Mouse (Mus musculus): ENCODE data around the gene Ebpl. TPM values are rescaled to one million over a fixed set of nuclear protein-coding genes. Genes with fewer than 3 reads are reported as not detected.

Gene Ebpl
- 1 to 10 TPM; 1.3 to 1.6 (median 1.4) TPM for total RNA-seq (2022)

GRCm38 (mm10) chr14:61360131-61360980, at the start of gene Ebpl:
TSS of gene Ebpl (minus strand) at chr14:61360439.
- DNase-seq (ENCODE audit: low spot score): peak; percentile 92

DNA sequence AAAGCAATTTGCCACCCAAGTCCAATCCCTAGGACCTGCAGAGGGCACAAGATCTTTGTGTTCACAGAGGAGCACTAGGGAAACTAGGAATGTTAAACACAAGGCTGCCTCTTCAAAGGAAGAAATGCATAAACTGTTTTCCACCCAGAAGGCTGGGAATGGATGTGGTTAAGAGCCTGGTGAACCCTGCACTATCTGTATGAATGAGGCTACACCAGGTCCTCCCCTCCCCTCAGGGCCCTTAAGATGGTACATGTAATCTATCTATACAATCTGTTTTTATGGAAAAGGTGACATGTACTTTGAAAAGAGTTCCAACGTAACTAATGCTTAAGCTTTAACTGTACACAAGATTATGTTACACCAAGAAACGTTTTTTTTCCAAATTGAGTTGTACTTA, 49.8 kb upstream of the Ebpl start:
- no peak for DNase-seq (ENCODE audit: low spot score)

DNA sequence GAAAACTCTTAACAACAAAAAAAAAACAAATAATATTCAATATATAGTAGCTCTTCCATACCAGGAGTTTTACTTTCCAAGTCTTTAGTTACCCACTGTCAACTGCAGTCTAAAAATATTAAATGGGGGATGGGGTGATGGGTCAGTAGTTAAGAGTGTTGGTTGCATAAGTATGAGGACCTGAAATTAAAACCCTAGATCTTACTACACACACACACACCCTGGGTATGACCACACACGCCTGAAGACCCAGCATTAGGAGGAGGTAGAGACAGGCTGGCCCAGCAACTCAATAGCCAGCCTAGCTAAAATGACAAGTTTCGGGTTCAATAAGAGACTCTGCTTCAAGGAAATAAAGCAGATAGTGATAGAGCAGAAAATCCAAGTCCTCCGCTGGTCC, 46.8 kb upstream of the Ebpl start:
- no peak for DNase-seq (ENCODE audit: low spot score)

DNA sequence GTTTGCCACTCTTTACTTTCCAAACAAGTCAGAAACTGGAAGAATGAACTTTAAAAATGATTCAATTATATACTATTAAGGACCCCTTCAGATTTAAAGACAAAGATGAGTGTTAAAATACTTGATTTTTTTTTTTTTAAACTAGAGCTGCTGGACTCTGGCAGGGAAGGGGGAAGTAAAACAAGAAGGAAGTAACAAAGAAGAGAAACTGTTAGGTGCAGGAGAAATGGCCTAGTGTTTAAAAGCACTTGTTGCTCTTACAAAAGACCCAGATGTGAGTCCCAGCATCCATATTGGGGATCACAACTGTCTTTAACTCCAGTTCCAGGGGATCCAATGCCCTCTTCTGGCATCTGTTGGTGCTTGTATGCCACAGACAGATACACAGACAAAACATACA, 45.5 kb upstream of the Ebpl start:
- DNase-seq (ENCODE audit: low spot score): no peak

GRCm38 (mm10) chr14:61404941-61405340, 44.7 kb upstream of the Ebpl start:
- no peak for DNase-seq (ENCODE audit: low spot score)

DNA sequence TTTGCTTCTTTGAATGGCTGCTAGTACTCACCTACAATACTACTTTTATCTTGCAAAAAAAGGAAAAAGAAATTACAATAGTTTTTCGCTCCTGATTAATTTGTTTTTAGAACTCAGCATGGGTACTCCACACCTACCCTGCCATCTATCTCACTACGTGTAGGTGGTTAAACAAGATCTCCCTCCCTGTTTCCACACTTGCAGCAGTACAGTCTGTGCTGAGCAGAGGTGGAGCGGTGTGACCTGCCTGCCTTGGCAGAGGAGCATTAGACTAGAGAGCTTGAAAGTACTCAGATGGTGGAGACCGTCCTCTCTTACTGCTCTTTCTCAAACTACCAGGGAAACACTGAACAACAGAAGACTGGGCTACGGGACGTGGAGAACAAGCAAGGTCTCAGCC, 34.5 kb upstream of the Ebpl start:
- DNase-seq (ENCODE audit: low spot score): no peak

DNA sequence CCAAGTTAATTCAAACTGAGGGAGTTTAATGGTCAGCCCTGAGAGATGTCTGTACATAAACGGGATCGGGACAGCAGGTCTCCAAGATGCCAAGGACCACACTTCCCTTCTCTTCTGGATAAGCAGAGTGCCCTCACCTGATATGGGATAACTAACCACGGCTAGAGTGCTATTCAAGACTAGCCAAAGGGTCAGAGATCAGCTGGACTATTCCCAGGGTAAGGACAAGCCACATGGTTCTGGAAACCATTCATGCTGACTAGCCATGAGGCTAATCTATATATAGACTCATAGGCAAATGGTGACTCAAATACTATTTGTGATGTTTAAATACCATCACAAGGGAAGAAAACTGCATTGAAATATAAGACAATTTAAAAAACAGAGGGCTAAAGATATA, 30.3 kb upstream of the Ebpl start:
- DNase-seq (ENCODE audit: low spot score): peak; percentile 21

- no peak for DNase-seq (ENCODE audit: low spot score)
These were observed 7.1 kb upstream of the Ebpl start for GRCm38 (mm10) chr14:61367290-61367689.

DNA sequence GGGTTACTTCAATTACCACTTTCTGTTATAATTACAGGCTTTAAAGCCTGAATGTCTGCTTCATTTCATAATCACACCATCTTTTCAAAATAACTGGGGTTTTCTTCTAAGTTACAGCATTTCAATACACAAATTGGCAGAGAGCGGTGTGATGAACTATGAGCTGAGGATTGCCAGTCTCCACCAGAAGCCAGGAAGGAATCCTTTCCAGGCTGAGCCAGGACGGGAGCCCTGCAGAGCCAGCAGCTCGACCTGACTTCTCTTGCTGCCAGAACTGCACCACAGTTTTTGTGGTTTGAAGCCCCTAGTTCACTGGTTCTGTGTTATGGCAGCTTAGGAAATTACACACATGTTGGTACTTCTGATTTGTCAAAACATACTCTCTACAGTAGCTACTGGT, 4.4 kb upstream of the Ebpl start:
- no peak for DNase-seq (ENCODE audit: low spot score)

- no peak for DNase-seq (ENCODE audit: low spot score)
These were observed 3.5 kb upstream of the Ebpl start for GRCm38 (mm10) chr14:61363734-61364133.

DNA sequence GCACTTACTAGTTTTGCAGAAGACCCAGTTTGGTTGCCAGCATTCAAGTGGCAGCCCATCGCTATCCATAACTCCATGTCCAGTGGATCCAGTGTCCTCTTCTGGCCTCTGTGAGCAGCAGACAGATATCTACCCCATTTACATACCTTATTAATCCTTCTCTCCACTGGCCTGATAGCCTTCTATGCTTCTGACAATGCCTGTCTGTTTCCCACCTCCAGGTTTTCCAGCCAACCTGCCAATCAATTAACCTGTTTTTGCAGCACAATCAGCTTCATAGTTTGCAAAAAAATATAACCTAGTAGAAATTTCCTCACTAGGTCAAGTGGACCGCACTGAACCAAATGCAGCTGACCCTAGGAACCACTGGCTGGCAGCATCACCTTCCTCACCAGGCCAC, 2.0 kb upstream of the Ebpl start:
- no peak for DNase-seq (ENCODE audit: low spot score)

- DNase-seq (ENCODE audit: low spot score): no peak
These were observed 807 bp upstream of the Ebpl start for GRCm38 (mm10) chr14:61360981-61361511.

- no peak for DNase-seq (ENCODE audit: low spot score)
These were observed 5.7 kb downstream of the Ebpl start for GRCm38 (mm10) chr14:61354251-61355235.

DNA sequence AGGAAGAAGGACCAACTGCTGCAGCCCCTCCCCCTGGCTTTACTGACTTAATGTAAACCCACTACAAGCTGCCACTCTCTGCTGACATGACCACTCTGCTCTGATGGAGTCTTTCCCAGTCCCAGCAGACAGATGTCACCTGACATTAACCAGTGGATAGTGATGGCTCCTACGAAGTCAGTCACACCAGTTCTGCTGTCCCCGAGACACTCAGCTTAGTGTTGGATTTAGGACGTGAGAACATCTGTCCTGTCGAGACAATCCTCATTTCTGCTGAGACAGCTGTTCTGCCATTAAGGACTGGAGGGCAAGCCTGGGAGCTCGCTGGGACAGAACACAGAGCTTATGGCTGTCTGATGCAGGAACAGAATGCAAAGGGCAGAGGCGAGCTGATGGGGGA, 9.4 kb downstream of the Ebpl start:
- DNase-seq (ENCODE audit: low spot score): no peak

DNA sequence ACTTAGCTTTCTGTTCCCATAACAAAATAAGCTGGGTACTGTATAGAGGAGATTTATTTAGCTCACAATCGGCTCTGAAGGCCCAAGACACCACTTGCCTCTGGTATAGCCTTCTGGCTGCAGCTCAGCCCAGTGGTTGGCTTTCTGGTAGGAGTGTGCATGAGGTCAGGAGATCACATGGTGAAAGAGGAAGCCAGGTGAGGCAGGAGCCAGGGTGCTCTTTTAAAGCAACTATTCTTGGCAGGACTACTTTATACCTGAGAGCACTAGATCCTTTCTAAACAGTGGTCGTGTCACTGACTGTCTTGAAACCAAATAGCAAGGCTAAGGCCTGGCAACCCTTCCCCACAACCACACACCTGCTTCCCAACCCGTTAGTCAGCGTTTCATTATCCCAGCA, 10.4 kb downstream of the Ebpl start:
- no peak for DNase-seq (ENCODE audit: low spot score)

DNA sequence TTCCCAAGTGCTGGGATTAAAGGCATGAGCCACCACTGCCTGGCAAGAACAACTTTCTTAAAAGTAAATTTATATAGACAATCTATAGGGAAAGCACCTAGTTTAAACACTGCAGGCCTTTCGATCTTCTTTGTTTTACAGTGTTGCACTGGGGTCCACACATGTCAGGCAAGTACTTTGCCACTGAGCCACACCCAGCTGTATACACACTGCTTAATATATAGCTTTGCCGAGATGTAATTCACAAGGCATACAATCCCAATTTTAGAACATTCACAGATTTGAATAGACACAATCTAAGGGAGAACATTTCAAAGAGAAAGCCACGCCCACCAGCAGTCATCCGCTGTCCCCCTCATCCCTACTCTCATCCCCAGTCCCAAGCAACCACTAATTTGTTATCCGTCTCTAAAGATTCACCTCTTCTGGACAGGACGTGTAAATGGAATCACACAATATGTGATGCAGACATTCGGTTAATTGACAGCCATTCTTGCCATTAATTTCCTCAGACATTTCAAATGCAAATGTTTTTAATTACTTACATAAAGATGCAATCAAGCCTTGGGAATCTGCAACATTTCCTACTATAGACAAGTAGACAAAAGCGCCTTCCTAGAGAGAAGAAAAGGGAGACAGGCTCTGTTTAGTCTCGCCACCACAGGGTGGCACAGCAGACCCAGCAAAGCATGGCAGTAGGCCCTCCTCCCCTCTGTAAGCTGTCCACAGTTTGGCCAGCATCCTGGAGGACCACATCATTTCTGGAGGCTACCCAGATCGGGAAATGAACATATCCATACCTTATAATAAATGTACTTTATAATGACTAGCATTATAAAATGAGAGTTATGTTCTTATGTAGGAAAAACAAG, 13.2 kb downstream of the Ebpl start:
- DNase-seq (ENCODE audit: low spot score): no peak

- no peak for DNase-seq (ENCODE audit: low spot score)
These were observed 15.6 kb downstream of the Ebpl start for GRCm38 (mm10) chr14:61344590-61344989.

DNA sequence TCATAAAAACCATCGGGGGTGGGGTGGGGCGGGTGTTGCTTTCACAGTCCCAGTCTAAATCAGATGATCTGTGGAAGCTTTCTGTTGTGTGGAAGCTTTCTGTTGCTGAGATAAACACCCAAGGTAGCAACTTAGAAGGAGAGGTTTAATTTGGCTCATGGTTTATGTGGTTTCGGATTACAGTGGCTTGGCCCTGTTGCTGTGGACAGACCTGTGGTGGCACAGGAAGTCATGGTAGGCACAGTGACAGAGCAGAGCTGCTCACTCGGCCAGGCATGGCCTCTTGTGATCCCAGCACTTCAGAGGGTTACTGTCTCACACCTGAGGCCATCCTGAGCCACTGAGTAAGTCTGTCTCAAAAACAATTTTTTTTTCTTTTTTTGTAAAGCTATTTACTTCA, 20.9 kb downstream of the Ebpl start:
- no peak for DNase-seq (ENCODE audit: low spot score)

DNA sequence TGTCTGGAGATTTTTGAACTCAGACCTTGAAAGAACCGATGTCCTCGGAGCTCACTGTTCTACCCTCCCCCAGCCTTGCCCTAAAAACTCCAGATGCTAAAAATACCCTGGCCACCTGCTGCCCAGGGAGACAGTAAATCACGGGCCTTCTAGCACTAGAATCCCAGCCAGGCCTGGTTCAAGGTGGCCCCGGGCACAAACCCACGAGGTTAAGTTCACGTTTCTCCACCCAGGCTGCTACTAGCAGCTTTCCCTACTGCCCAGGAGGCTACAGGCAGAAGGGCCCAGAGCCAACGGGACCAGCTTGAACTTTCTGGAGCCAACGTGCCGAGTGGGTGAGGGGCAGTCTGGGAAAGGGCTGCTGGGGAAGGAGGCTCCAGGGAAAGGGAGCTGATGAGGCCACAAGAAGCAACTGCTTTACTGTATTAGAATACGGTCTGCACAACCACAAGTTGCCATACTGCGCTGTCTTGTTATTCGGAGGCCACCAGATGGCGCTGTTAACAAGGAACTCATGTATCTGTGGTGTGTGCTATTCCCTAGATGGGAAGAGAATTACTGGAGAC, 29.2 kb downstream of the Ebpl start:
- peak; percentile 76 for DNase-seq (ENCODE audit: low spot score)

DNA sequence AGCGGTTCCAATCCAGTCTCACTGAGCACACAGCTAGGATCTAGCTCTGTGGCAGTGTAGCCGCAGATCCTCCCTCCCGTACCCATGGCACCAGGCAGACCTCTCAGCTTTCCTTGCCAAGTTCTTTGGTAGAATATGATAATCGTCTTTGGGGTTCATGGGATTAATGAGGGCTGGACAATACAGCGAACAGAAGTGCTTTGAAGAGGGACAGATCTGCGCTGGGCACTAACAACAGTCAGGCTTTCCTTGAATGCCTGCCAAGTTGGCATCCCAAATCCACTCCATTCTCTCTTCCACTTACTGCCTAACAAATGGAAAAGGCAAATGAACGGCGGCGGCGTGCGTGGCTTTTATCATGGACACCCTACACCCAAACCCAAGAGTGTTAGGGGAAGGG, 29.6 kb downstream of the Ebpl start:
- no peak for DNase-seq (ENCODE audit: low spot score)

Data from heart, adult 8-10 months (tissue).